Mouse (Mus musculus): ENCODE results near the gene AI464131.

DNA sequence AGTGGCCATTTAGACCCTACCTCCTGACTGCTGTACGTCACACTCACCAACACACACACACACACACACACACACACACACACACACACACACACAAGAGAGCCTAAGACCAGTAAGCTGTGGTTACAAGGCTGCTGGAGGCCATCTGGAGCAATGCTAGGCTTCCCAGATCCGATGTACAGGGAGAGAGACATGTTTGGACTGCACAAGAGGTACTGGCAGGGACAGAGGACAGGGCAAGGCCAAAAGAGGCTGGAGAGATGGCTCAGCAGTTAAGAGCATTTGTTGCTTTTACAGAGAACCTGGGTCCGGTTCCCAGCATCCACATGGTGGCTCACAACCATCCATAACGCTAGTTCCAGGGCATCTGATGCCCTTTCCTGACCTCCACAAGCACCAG lies 7.8 kb downstream of the AI464131 start:
- no peak for TF ChIP-seq CHD2 (IDR thresholded peaks at IDR 0.05; ENCODE audit: low read depth, low read length)
- no peak for TF ChIP-seq ZC3H11A (IDR thresholded peaks at IDR 0.05; ENCODE audit: borderline replicate concordance, low read depth, low read length)
- no peak for TF ChIP-seq HCFC1 (IDR thresholded peaks at IDR 0.05; ENCODE audit: borderline replicate concordance, insufficient read depth, low read length)
- TF ChIP-seq MAFK (IDR thresholded peaks at IDR 0.05; ENCODE audit: insufficient read depth, low read depth, low read length): no peak

Measured in ES-E14 (cell line).